Mouse (Mus musculus) embryonic facial prominence, embryonic 10.5 days (tissue): ENCODE data around the gene Hap1. TPM values are rescaled to one million over a fixed set of nuclear protein-coding genes. Genes with fewer than 3 reads are reported as not detected.
"Not testable (repeated sequence)": the region's sequence is repeated elsewhere in the genome, so short reads cannot be mapped to it uniquely, and the experiment has no call there.

Experiments
- DNase-seq: peaks from one replicate; pipeline ENCODE4 v3.0.0-alpha.2; 2017; ENCODE audit warnings: low spot score
- H3K27ac ChIP-seq: fragments of 300-500 bp; sonication (generic); replicated peaks from 2 replicates; pipeline ENCODE4 v1.5.1; 2016; ENCODE audit warnings: mild to moderate bottlenecking
- H3K27me3 ChIP-seq: fragments of 300-500 bp; sonication (generic); replicated peaks from 2 replicates; pipeline ENCODE4 v1.6.1; 2016; ENCODE audit warnings: low read depth, mild to moderate bottlenecking; ENCODE audit not compliant: poor library complexity, severe bottlenecking
- H3K36me3 ChIP-seq: fragments of 300-500 bp; sonication (generic); replicated peaks from 2 replicates; pipeline ENCODE4 v1.6.1; 2016; ENCODE audit warnings: mild to moderate bottlenecking, moderate library complexity
- H3K4me1 ChIP-seq: fragments of 300-500 bp; sonication (generic); 2 replicates; pipeline ENCODE4 v1.6.1; 2016
- H3K4me3 ChIP-seq: fragments of 300-500 bp; sonication (generic); 2 replicates; pipeline ENCODE4 v1.5.1; 2016; ENCODE audit warnings: mild to moderate bottlenecking, moderate library complexity
- H3K9me3 ChIP-seq: fragments of 300-500 bp; sonication (generic); 2 replicates; pipeline ENCODE4 v1.6.1; 2016; ENCODE audit warnings: mild to moderate bottlenecking
- WGBS: fragments of 180-500 bp; shearing (Covaris S2); methylation state at CpG from one replicate; pipeline ENCODE4 v1.1.7; 2016; 5-methylcytosine and 5-hydroxymethylcytosine counted together
- polyA plus RNA-seq: library from polyadenylated mRNA; unstranded; fragments of >200 nt; fragmentation: Nextera tagmentation; extraction: Ambion mirVana; gene quantifications from 2 replicates; pipeline ENCODE4 v1.2.1, GENCODE M21; 2016

Gene Hap1
- polyA plus RNA-seq, 1 experiment from 2014 or later: 14.0 TPM

- no peaks in the 10 kb centered on the region for H3K36me3 ChIP-seq
Measured at GRCm38 (mm10) chr11:100332766-100333515, 23.0 kb downstream of the Hap1 start.

DNA sequence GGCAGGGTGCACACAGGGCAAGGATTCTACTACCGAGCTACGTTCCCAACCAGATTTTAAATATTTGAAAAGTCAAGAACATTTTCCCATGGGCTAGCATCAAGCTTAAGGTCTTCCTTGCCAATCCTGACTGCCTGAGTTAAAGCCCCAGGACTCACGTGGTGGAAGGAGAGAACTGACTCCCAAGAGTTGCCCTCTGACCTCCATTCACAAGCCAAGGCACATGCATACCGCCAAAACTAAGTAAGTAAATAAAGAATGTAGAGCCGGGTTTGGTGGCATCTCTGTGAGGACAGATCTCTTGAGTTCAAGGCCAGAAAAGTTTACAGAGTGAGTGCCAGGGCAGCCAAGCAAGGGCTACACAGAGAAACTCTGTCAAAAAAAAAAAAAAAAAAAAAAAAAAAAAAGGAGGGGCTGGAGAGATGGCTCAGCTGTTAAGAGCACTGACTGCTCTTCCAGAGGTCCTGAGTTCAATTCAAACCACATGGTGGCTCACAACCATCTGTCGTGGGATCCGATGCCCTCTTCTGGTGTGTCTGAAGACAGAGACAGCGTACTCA lies 25.0 kb downstream of the Hap1 start:
- not testable (repeated sequence) for H3K4me3 ChIP-seq, H3K27ac ChIP-seq, H3K36me3 ChIP-seq, DNase-seq, H3K27me3 ChIP-seq, H3K9me3 ChIP-seq
- peaks cover 27% of the 10 kb centered on the region for H3K4me1 ChIP-seq
- 46% methylated on average over 8 of the region's 8 CpGs for WGBS

More at GRCm38 (mm10) chr11:100332766-100333515, 23.0 kb downstream of the Hap1 start:
- H3K9me3 ChIP-seq: no peaks in the 10 kb centered on the region
- no peak for DNase-seq
- 61% methylated on average over 9 of the region's 9 CpGs for WGBS
- peaks cover 35% of the 10 kb centered on the region for H3K4me1 ChIP-seq
- H3K27ac ChIP-seq: no peak overlapping the region
- no peak overlapping the region for H3K4me3 ChIP-seq
- no peaks in the 10 kb centered on the region for H3K27me3 ChIP-seq

GRCm38 (mm10) chr11:100330235-100330634 lies 25.7 kb downstream of the Hap1 start:
- H3K27ac ChIP-seq: no peak overlapping the region
- no peak for DNase-seq
- no peaks in the 10 kb centered on the region for H3K36me3 ChIP-seq
- H3K4me3 ChIP-seq: no peak overlapping the region
- 67% methylated on average over 16 of the region's 16 CpGs for WGBS
- H3K4me1 ChIP-seq: peaks cover 24% of the 10 kb centered on the region
- no peaks in the 10 kb centered on the region for H3K9me3 ChIP-seq
- H3K27me3 ChIP-seq: no peaks in the 10 kb centered on the region

- Histone ChIP-seq H3K9me3 (no peaks in the 10 kb centered on the region), H3K36me3 (peaks cover under 1% of the 10 kb centered on the region; the same call in 1 of the 2 replicates), H3K27me3 (no peaks in the 10 kb centered on the region), H3K27ac (no peak overlapping the region), H3K4me1 (peaks cover 18% of the 10 kb centered on the region), H3K4me3 (no peak overlapping the region)
- DNase-seq: no peak
- WGBS: 86% methylated on average over 6 of the region's 6 CpGs
Measured at GRCm38 (mm10) chr11:100327761-100328160, 28.2 kb downstream of the Hap1 start.

- Histone ChIP-seq H3K4me3 (no peak overlapping the region), H3K4me1 (peaks cover 14% of the 10 kb centered on the region), H3K27me3 (no peaks in the 10 kb centered on the region), H3K27ac (no peak overlapping the region), H3K36me3 (peaks cover 5% of the 10 kb centered on the region), H3K9me3 (no peaks in the 10 kb centered on the region)
- 77% methylated on average over 11 of the region's 11 CpGs for WGBS
- DNase-seq: no peak
Measured at GRCm38 (mm10) chr11:100327316-100327715, 28.6 kb downstream of the Hap1 start.

GRCm38 (mm10) chr11:100325062-100325629 lies 30.8 kb downstream of the Hap1 start:
- peaks cover 24% of the 10 kb centered on the region for H3K36me3 ChIP-seq
- DNase-seq: no peak
- H3K27ac ChIP-seq: no peak overlapping the region
- WGBS: 83% methylated on average over 11 of the region's 11 CpGs
- peaks cover 6% of the 10 kb centered on the region for H3K4me1 ChIP-seq
- no peak overlapping the region for H3K4me3 ChIP-seq
- no peaks in the 10 kb centered on the region for H3K9me3 ChIP-seq
- H3K27me3 ChIP-seq: no peaks in the 10 kb centered on the region

DNA sequence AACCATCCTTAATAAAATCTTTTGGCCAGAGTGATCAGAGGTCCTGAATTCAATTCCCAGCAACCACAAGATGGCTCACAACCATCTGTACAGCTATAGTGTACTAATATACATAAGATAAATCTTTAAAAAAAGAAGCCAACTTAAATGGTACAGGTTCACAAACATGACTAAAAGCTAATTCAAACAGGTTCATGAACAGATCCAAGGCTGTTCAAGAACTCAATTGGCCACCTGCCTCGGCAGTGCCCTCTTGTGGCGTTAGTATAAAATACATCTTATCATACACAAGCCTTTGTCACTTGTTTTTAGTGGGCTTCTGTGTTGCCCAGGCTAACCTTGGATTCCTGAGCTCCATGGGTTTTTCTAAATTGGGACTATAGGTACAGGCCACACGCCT lies 32.4 kb downstream of the Hap1 start:
- no peaks in the 10 kb centered on the region for H3K9me3 ChIP-seq
- 14% methylated on average over 3 of the region's 3 CpGs for WGBS

DNA sequence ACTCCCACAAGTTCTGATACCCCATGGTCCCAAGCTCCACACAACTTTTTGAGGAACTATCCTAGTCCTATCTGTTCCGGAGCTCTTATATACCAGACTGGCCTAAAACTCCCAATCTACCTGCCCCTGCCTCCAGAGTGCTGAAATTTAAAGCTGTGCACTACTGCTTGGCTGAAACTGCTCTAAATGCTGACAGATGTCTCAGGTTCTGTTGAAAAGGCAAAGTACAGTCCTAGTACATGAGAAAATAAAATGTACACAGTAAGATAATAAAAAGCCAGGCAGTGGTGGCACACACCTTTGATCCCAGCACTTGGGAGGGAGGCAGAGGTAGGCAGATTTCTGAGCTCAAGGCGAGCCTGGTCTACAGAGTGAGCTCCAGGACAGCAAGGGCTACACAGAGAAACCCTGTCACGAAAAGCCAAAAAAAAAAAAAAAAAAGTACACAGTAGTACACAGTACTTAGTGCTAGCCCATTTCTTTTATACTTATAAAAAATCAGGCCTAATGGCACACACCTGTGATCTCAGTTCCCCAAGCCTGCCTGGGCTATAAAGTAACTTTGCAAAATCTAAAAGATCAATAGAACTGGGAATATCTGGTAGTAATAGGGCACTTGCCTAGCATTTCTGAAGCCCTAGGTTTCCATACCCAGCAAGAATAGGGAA lies 33.2 kb downstream of the Hap1 start:
- Histone ChIP-seq H3K9me3 (no peaks in the 10 kb centered on the region), H3K4me3 (0 out of 2 replicates have a peak overlapping the region, but pooled peaks have one; percentile 16), H3K4me1 (peaks cover 3% of the 10 kb centered on the region), H3K27ac (no peak overlapping the region), H3K27me3 (no peaks in the 10 kb centered on the region), H3K36me3 (peaks cover 24% of the 10 kb centered on the region)
- DNase-seq: no peak
- WGBS: 61% methylated on average over 3 of the region's 3 CpGs

More for the DNA sequence above, 32.4 kb downstream of the Hap1 start:
- H3K36me3 ChIP-seq: peaks cover 24% of the 10 kb centered on the region
- peak; percentile 57 for DNase-seq
- H3K27me3 ChIP-seq: no peaks in the 10 kb centered on the region
- H3K27ac ChIP-seq: no peak overlapping the region
- H3K4me3 ChIP-seq: no peak overlapping the region
- peaks cover 3% of the 10 kb centered on the region for H3K4me1 ChIP-seq

DNA sequence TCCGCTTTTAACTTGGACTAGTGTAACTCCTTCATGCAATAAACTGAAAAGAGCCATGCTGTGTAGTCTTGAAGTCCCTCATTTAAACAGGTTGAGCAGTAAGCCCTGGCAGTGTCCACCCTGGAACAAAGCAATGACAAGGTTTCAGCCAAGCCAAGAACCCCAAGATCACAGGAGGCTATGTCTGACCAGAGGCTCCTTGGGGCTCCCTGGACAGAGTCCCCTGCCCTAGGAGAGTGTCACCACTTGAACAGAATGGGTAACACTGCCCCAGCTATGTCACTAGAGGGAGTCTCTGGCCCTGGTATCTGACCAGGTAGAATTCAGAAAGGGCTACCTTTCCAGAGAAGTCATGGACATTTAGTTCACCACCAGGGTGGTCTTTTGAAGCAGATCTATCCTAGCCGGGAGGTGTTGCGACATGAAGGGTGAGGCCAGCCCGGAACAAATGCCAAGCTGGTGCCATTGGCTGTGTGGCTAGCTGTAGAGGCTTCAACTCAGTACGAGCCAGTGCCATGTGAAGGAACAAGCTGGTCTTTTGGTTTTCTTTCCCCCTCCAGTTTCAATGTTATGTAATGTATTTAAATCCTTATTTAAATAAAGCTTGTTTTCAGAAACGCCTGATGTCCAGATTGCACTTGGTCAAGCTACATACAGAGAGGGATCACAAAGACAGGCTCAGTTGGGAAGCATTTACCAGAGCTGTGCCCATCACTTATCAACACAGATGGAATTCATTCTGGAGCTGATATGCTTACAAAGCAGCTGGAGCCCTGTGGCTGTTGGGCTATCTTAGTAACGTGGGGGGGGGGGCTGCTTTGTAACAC lies 34.2 kb downstream of the Hap1 start:
- not testable (repeated sequence) for H3K27me3 ChIP-seq, H3K27ac ChIP-seq, H3K9me3 ChIP-seq, DNase-seq, H3K4me1 ChIP-seq
- WGBS: 82% methylated on average over 7 of the region's 7 CpGs
- H3K4me3 ChIP-seq: peak overlapping the region; percentile 16; the same call in 1 of the 2 replicates
- peaks cover 24% of the 10 kb centered on the region for H3K36me3 ChIP-seq

- not testable (repeated sequence) for H3K4me1 ChIP-seq, H3K27me3 ChIP-seq, H3K9me3 ChIP-seq, DNase-seq
- 19% methylated on average over 11 of the region's 11 CpGs for WGBS
- Histone ChIP-seq H3K36me3 (peaks cover 24% of the 10 kb centered on the region), H3K4me3 (peak overlapping the region; percentile 92), H3K27ac (peak overlapping the region; percentile 99)
Measured at GRCm38 (mm10) chr11:100320701-100321410, 35.1 kb downstream of the Hap1 start.

- peak overlapping the region; percentile 92 for H3K4me3 ChIP-seq
- peak; percentile 98 for DNase-seq
- H3K36me3 ChIP-seq: peaks cover 24% of the 10 kb centered on the region
- no peaks in the 10 kb centered on the region for H3K27me3 ChIP-seq
- WGBS: under 1% methylated on average over 40 of the region's 40 CpGs
- peaks cover 3% of the 10 kb centered on the region for H3K4me1 ChIP-seq
- no peaks in the 10 kb centered on the region for H3K9me3 ChIP-seq
- H3K27ac ChIP-seq: peak overlapping the region; percentile 99
Measured at GRCm38 (mm10) chr11:100320172-100320630, 35.7 kb downstream of the Hap1 start.
